Comparison of ENCODE assay signal across 11 mouse cellular contexts in genomic region chr7:45191803-45192363, GRCm38 (mm10). TPM values are rescaled to one million over a fixed set of nuclear protein-coding genes. Genes with fewer than 3 reads are reported as not detected.
DNase-seq lines count a peak whose midpoint lies in the region; ATAC-seq lines count a peak whose summit lies in the region.
"Had no signal": no experiment of that assay in that cellular context is flagged by ENCODE, and none has a peak within 500 bp of the region (broad histone marks: within the 10 kb centered on the region; RNA-seq: fewer than 3 reads in every experiment).

No protein-coding gene starts in this region.

- no peaks in the 10 kb centered on the region for H3K36me3 ChIP-seq in embryonic facial prominence, embryonic 14.5 days (ENCODE audit: control insufficient read depth, insufficient read depth, low read length)
- no peaks in the 10 kb centered on the region for H3K36me3 ChIP-seq in limb, embryonic 15.5 days
- no peaks in the 10 kb centered on the region for H3K36me3 ChIP-seq in forebrain, embryonic 15.5 days

- H3K9ac ChIP-seq in embryonic facial prominence, embryonic 14.5 days (ENCODE audit: low read depth, low read length) = no peak overlapping the region
- no peak overlapping the region for H3K9ac ChIP-seq in limb, embryonic 15.5 days
- H3K9ac ChIP-seq in forebrain, embryonic 15.5 days (replicated peaks) = no peak overlapping the region

- ATAC-seq in embryonic facial prominence, embryonic 14.5 days (ENCODE audit: low read depth) = peak; percentile 88
- ATAC-seq in limb, embryonic 15.5 days (ENCODE audit: insufficient number of reproducible peaks, low FRiP score, low TSS enrichment, low read depth) = peak; percentile 73
- no peak for ATAC-seq in forebrain, embryonic 15.5 days (replicated peaks)

- H3K27ac ChIP-seq in embryonic facial prominence, embryonic 14.5 days (replicated peaks; ENCODE audit: low read depth, low read length) = peak overlapping the region; percentile 39
- peak overlapping the region; percentile 47; the same call in 1 of the 2 replicates for H3K27ac ChIP-seq in limb, embryonic 15.5 days
- H3K27ac ChIP-seq in forebrain, embryonic 15.5 days (replicated peaks) = no peak overlapping the region

- H3K27me3 ChIP-seq in embryonic facial prominence, embryonic 14.5 days (replicated peaks; ENCODE audit: control insufficient read depth, insufficient read depth, low read length) = 0 out of 2 replicates have a peak, but pooled peaks cover 4% of the 10 kb centered on the region
- H3K27me3 ChIP-seq in limb, embryonic 15.5 days = peaks cover 20% of the 10 kb centered on the region
- no peaks in the 10 kb centered on the region for H3K27me3 ChIP-seq in forebrain, embryonic 15.5 days

- no peak overlapping the region for H3K4me2 ChIP-seq in embryonic facial prominence, embryonic 14.5 days (ENCODE audit: low read depth, low read length)
- no peak overlapping the region for H3K4me2 ChIP-seq in limb, embryonic 15.5 days
- no peak overlapping the region for H3K4me2 ChIP-seq in forebrain, embryonic 15.5 days (replicated peaks)

- DNase-seq in kidney, postnatal 10 days = peak; percentile 40
- no peak for DNase-seq in kidney, postnatal 36 days
- DNase-seq in cerebellum, adult 11 months = peak; percentile 81
- DNase-seq in embryonic facial prominence, embryonic 14.5 days (ENCODE audit: low spot score) = peak; percentile 94
- DNase-seq in layer of hippocampus, adult 8-10 months (ENCODE audit: low spot score in 2 of 2) = no peak
- DNase-seq in urinary bladder, postnatal 14 days (ENCODE audit: low spot score) = no peak

- WGBS in embryonic facial prominence, embryonic 14.5 days = 3% methylated on average over 7 of the region's 8 CpGs
- WGBS in limb, embryonic 15.5 days = 4% methylated on average over 8 of the region's 8 CpGs
- WGBS in forebrain, embryonic 15.5 days = 36% methylated on average over 8 of the region's 8 CpGs

- peaks cover 8% of the 10 kb centered on the region; the same call in 1 of the 2 replicates for H3K4me1 ChIP-seq in embryonic facial prominence, embryonic 14.5 days (ENCODE audit: control insufficient read depth, insufficient read depth, low read length)
- H3K4me1 ChIP-seq in limb, embryonic 15.5 days = peaks cover 10% of the 10 kb centered on the region
- H3K4me1 ChIP-seq in forebrain, embryonic 15.5 days = no peaks in the 10 kb centered on the region

- H3K9me3 ChIP-seq in embryonic facial prominence, embryonic 14.5 days (ENCODE audit: control insufficient read depth, low read length) = no peaks in the 10 kb centered on the region
- H3K9me3 ChIP-seq in limb, embryonic 15.5 days = no peaks in the 10 kb centered on the region
- no peaks in the 10 kb centered on the region for H3K9me3 ChIP-seq in forebrain, embryonic 15.5 days

- no peak overlapping the region for H3K4me3 ChIP-seq in embryonic facial prominence, embryonic 14.5 days (ENCODE audit: low read depth, low read length)
- H3K4me3 ChIP-seq in limb, embryonic 15.5 days = no peak overlapping the region
- no peak overlapping the region for H3K4me3 ChIP-seq in forebrain, embryonic 15.5 days

RNA-seq across cellular contexts. Expression of gene Pth2, which starts 11.1 kb away (rescaled TPM):
- polyA plus RNA-seq in embryonic facial prominence, embryonic 14.5 days (2014; fragmentation: Nextera tagmentation; extraction: Ambion mirVana) = not detected in 2 replicates
- polyA plus RNA-seq in limb, embryonic 15.5 days (2015; fragmentation: Nextera tagmentation; extraction: Ambion mirVana) = not detected in 2 replicates
- total RNA-seq in layer of hippocampus, adult 8-10 months (2022) = not detected
- not detected in 2 replicates for polyA plus RNA-seq in forebrain, embryonic 15.5 days (2015; fragmentation: Nextera tagmentation; extraction: Ambion mirVana)
- total RNA-seq: granulocyte monocyte progenitor cell, adult 5-6 weeks; layer of hippocampus, postnatal 10 days; monocyte, adult 5-6 weeks had no signal

RNA-seq across cellular contexts. Expression of gene Gfy, which starts 12.5 kb away (rescaled TPM):
- 5.8 and 6.1 TPM in 2 replicates for polyA plus RNA-seq in embryonic facial prominence, embryonic 14.5 days (2014; fragmentation: Nextera tagmentation; extraction: Ambion mirVana)
- not detected in 2 replicates for polyA plus RNA-seq in limb, embryonic 15.5 days (2015; fragmentation: Nextera tagmentation; extraction: Ambion mirVana)
- total RNA-seq in layer of hippocampus, adult 8-10 months (2022) = under 1 TPM in 2 of 4 experiments, not detected in 2; 0.20 to 0.51 TPM
- polyA plus RNA-seq in forebrain, embryonic 15.5 days (2015; fragmentation: Nextera tagmentation; extraction: Ambion mirVana) = not detected in 2 replicates
- total RNA-seq: granulocyte monocyte progenitor cell, adult 5-6 weeks; monocyte, adult 5-6 weeks had no signal

RNA-seq across cellular contexts. Expression of gene Ccdc155, which starts 12.8 kb away (rescaled TPM):
- 1.5 TPM in 2 replicates for polyA plus RNA-seq in embryonic facial prominence, embryonic 14.5 days (2014; fragmentation: Nextera tagmentation; extraction: Ambion mirVana)
- polyA plus RNA-seq in limb, embryonic 15.5 days (2015; fragmentation: Nextera tagmentation; extraction: Ambion mirVana) = 1.2 and 2.7 TPM in 2 replicates
- total RNA-seq in layer of hippocampus, adult 8-10 months (2022) = 1 to 10 TPM; 2.5 to 4.8 (median 3.6) TPM
- 0.74 and 0.75 TPM in 2 replicates for polyA plus RNA-seq in forebrain, embryonic 15.5 days (2015; fragmentation: Nextera tagmentation; extraction: Ambion mirVana)
- total RNA-seq: monocyte, adult 5-6 weeks had no signal

RNA-seq across cellular contexts. Expression of gene Dkkl1, which starts 20.1 kb away (rescaled TPM):
- 6.3 and 8.5 TPM in 2 replicates for polyA plus RNA-seq in embryonic facial prominence, embryonic 14.5 days (2014; fragmentation: Nextera tagmentation; extraction: Ambion mirVana)
- 51.2 and 64.5 TPM in 2 replicates for polyA plus RNA-seq in limb, embryonic 15.5 days (2015; fragmentation: Nextera tagmentation; extraction: Ambion mirVana)
- 1 to 10 TPM; 2.1 to 3.3 (median 2.6) TPM for total RNA-seq in layer of hippocampus, adult 8-10 months (2022)
- polyA plus RNA-seq in forebrain, embryonic 15.5 days (2015; fragmentation: Nextera tagmentation; extraction: Ambion mirVana) = 1.4 and 2.0 TPM in 2 replicates

RNA-seq across cellular contexts. Expression of gene Tead2, which starts 23.7 kb away (rescaled TPM):
- polyA plus RNA-seq in embryonic facial prominence, embryonic 14.5 days (2014; fragmentation: Nextera tagmentation; extraction: Ambion mirVana) = 112 and 142 TPM in 2 replicates
- polyA plus RNA-seq in limb, embryonic 15.5 days (2015; fragmentation: Nextera tagmentation; extraction: Ambion mirVana) = 131 and 134 TPM in 2 replicates
- 1 to 10 TPM; 2.2 to 5.4 (median 3.7) TPM for total RNA-seq in layer of hippocampus, adult 8-10 months (2022)
- polyA plus RNA-seq in forebrain, embryonic 15.5 days (2015; fragmentation: Nextera tagmentation; extraction: Ambion mirVana) = 92.8 and 106 TPM in 2 replicates
- total RNA-seq: granulocyte monocyte progenitor cell, adult 5-6 weeks had no signal

Comparison
In these comparisons a context has a peak if more than half of its experiments do, and no peak if none do; other contexts are left out.
1. DNase-seq: peak in kidney, postnatal 10 days (single experiment), cerebellum, adult 11 months (single experiment) and embryonic facial prominence, embryonic 14.5 days (single experiment); none in kidney, postnatal 36 days (0 of 2), layer of hippocampus, adult 8-10 months (0 of 2) and urinary bladder, postnatal 14 days (single experiment).